In genomic region chr7:140707536-140708284, GRCm38 (mm10) we compare ENCODE assay signal across 31 mouse cellular contexts. TPM values are rescaled to one million over a fixed set of nuclear protein-coding genes. Genes with fewer than 3 reads are reported as not detected.
DNase-seq lines count a peak whose midpoint lies in the region; TF ChIP-seq lines count a peak whose summit lies in the region.
"Had no signal": no experiment of that assay in that cellular context is flagged by ENCODE, and none has a peak within 500 bp of the region (broad histone marks: within the 10 kb centered on the region; RNA-seq: fewer than 3 reads in every experiment).

No protein-coding gene starts in this region.

- no peak overlapping the region for H3K9ac ChIP-seq in liver, adult 2 months (ENCODE audit: low read depth, low read length)
- H3K9ac ChIP-seq: embryonic facial prominence, embryonic 15.5 days; forebrain, embryonic 12.5 days; forebrain, embryonic 15.5 days; hindbrain, embryonic 13.5 days; intestine, embryonic 15.5 days had no signal

- no peak overlapping the region for H3K4me3 ChIP-seq in liver, adult 2 months (ENCODE audit: insufficient read depth, low read depth, low read length)
- H3K4me3 ChIP-seq: embryonic facial prominence, embryonic 15.5 days; forebrain, embryonic 12.5 days; forebrain, embryonic 15.5 days; hindbrain, embryonic 10.5 days; hindbrain, embryonic 13.5 days; intestine, embryonic 15.5 days had no signal

- DNase-seq in adrenal gland, postnatal 14 days: peak; percentile 7
- DNase-seq in adrenal gland, adult 18-20 months (ENCODE audit: low spot score in 2 of 2): no peak
- peak; percentile 99 for DNase-seq in liver, adult 2 months (ENCODE audit: extremely low read depth, low read depth, low spot score)
- DNase-seq in liver (no peak), adipocyte (ENCODE audit: low spot score) (peak; percentile 58)
- peak; percentile 46 for DNase-seq in gonadal fat pad, adult 2 months (ENCODE audit: low read depth)
- DNase-seq in embryo, embryonic 9.5 days (ENCODE audit: extremely low spot score): no peak
- DNase-seq: adrenal gland, postnatal 25 days; B cell, adult 2 months; cerebellum, adult 18-20 months; cerebellum, adult 9-10 months; gastrocnemius, postnatal 25 days; heart, postnatal 36 days; kidney, adult 11 months had no signal

- peaks cover 12% of the 10 kb centered on the region for H3K4me1 ChIP-seq in liver, adult 2 months (ENCODE audit: control insufficient read depth, insufficient read depth, low read length)
- H3K4me1 ChIP-seq: embryonic facial prominence, embryonic 15.5 days; forebrain, embryonic 15.5 days; hindbrain, embryonic 10.5 days; hindbrain, embryonic 13.5 days; intestine, embryonic 15.5 days had no signal

- no peak for TF ChIP-seq POLR2A in liver, adult 2 months (IDR thresholded peaks at IDR 0.05; ENCODE audit: extremely low read depth, insufficient read depth, low read length)

- H3K27ac ChIP-seq in liver, adult 2 months (replicated peaks; ENCODE audit: insufficient read depth, low read depth, low read length): peak overlapping the region; percentile 84
- H3K27ac ChIP-seq: embryonic facial prominence, embryonic 15.5 days; forebrain, embryonic 12.5 days; forebrain, embryonic 15.5 days; hindbrain, embryonic 10.5 days; hindbrain, embryonic 13.5 days; intestine, embryonic 15.5 days had no signal

- no peak for TF ChIP-seq CTCF in liver, adult 2 months (IDR thresholded peaks at IDR 0.05; ENCODE audit: low read depth, low read length)

- no peaks in the 10 kb centered on the region for H3K27me3 ChIP-seq in liver, adult 2 months (ENCODE audit: control insufficient read depth, insufficient read depth, low read length)
- H3K27me3 ChIP-seq: embryonic facial prominence, embryonic 15.5 days; forebrain, embryonic 12.5 days; forebrain, embryonic 15.5 days; hindbrain, embryonic 13.5 days; intestine, embryonic 15.5 days had no signal

- 22% methylated on average over 6 of the region's 6 CpGs for WGBS in liver, adult 2 months

- no peaks in the 10 kb centered on the region for H3K36me3 ChIP-seq in liver, adult 2 months (ENCODE audit: control insufficient read depth, insufficient read depth, low read length)
- H3K36me3 ChIP-seq: embryonic facial prominence, embryonic 15.5 days; forebrain, embryonic 12.5 days; forebrain, embryonic 15.5 days; G1E; hindbrain, embryonic 10.5 days; hindbrain, embryonic 13.5 days; intestine, embryonic 15.5 days had no signal

- no peaks in the 10 kb centered on the region for H3K79me2 ChIP-seq in liver, adult 2 months (ENCODE audit: control insufficient read depth, insufficient read depth, low read length)

RNA-seq across cellular contexts. Expression of gene Olfr541, which starts 10.6 kb away (rescaled TPM):
- total RNA-seq in adrenal gland, postnatal 14 days (2021): not detected in 2 replicates
- total RNA-seq in adrenal gland, adult 18-20 months (2021): not detected
- total RNA-seq in liver, adult 2 months (2014; rRNA removed): not detected in 2 replicates
- 0.07 TPM in 1 of 2 replicates, not detected in the other for polyA plus RNA-seq in liver, adult 2 months (2012; rRNA removed)
- polyA plus RNA-seq in gonadal fat pad, adult 2 months (2012; rRNA removed): not detected in 2 replicates
- total RNA-seq: adrenal gland, postnatal 25 days; CH12.LX; common myeloid progenitor, adult 5-6 weeks; gastrocnemius, adult 8-10 months; gastrocnemius, postnatal 25 days; granulocyte monocyte progenitor cell, adult 5-6 weeks; heart, adult 8-10 months; heart, postnatal 36 days had no signal
- polyA plus RNA-seq: embryonic facial prominence, embryonic 11.5 days; embryonic facial prominence, embryonic 15.5 days; forebrain, embryonic 12.5 days; forebrain, embryonic 15.5 days; G1E; heart, embryonic 11.5 days; heart, embryonic 14.5 days; heart, postnatal 0 days; hindbrain, embryonic 10.5 days; hindbrain, embryonic 13.5 days; hindbrain, embryonic 16.5 days; intestine, embryonic 15.5 days had no signal

RNA-seq across cellular contexts. Expression of gene Olfr45, which starts 26.0 kb away (rescaled TPM):
- total RNA-seq in adrenal gland, postnatal 14 days (2021): not detected in 2 replicates
- not detected for total RNA-seq in adrenal gland, adult 18-20 months (2021)
- total RNA-seq in liver, adult 2 months (2014; rRNA removed): not detected in 2 replicates
- not detected in 2 replicates for polyA plus RNA-seq in liver, adult 2 months (2012; rRNA removed)
- not detected in 2 replicates for polyA plus RNA-seq in gonadal fat pad, adult 2 months (2012; rRNA removed)
- total RNA-seq: adrenal gland, postnatal 25 days; CH12.LX; common myeloid progenitor, adult 5-6 weeks; gastrocnemius, adult 8-10 months; gastrocnemius, postnatal 25 days; granulocyte monocyte progenitor cell, adult 5-6 weeks; heart, adult 8-10 months; heart, postnatal 36 days had no signal
- polyA plus RNA-seq: embryonic facial prominence, embryonic 11.5 days; embryonic facial prominence, embryonic 15.5 days; forebrain, embryonic 12.5 days; forebrain, embryonic 15.5 days; G1E; heart, embryonic 11.5 days; heart, embryonic 14.5 days; heart, postnatal 0 days; hindbrain, embryonic 10.5 days; hindbrain, embryonic 13.5 days; hindbrain, embryonic 16.5 days; intestine, embryonic 15.5 days had no signal

RNA-seq across cellular contexts. Expression of gene Olfr539, which starts 48.0 kb away (rescaled TPM):
- total RNA-seq in adrenal gland, postnatal 14 days (2021): not detected in 2 replicates
- under 1 TPM in 1 of 2 experiments, not detected in 1; 0.03 TPM for total RNA-seq in adrenal gland, adult 18-20 months (2021)
- total RNA-seq in liver, adult 2 months (2014; rRNA removed): under 0.01 TPM in 1 of 2 replicates, not detected in the other
- not detected in 2 replicates for polyA plus RNA-seq in liver, adult 2 months (2012; rRNA removed)
- polyA plus RNA-seq in gonadal fat pad, adult 2 months (2012; rRNA removed): not detected in 2 replicates
- total RNA-seq: adrenal gland, postnatal 25 days; CH12.LX; common myeloid progenitor, adult 5-6 weeks; gastrocnemius, adult 8-10 months; gastrocnemius, postnatal 25 days; granulocyte monocyte progenitor cell, adult 5-6 weeks; heart, adult 8-10 months; heart, postnatal 36 days had no signal
- polyA plus RNA-seq: embryonic facial prominence, embryonic 11.5 days; embryonic facial prominence, embryonic 15.5 days; forebrain, embryonic 12.5 days; forebrain, embryonic 15.5 days; G1E; heart, embryonic 11.5 days; heart, embryonic 14.5 days; heart, postnatal 0 days; hindbrain, embryonic 10.5 days; hindbrain, embryonic 13.5 days; intestine, embryonic 15.5 days had no signal

RNA-seq across cellular contexts. Expression of gene Cyp2e1, which starts 55.8 kb away (rescaled TPM):
- total RNA-seq in adrenal gland, postnatal 14 days (2021): 83.0 and 573 TPM in 2 replicates
- total RNA-seq in adrenal gland, adult 18-20 months (2021): 100 to 1,000 TPM; 200 to 317 TPM
- total RNA-seq in liver, adult 2 months (2014; rRNA removed): 3,097 and 4,003 TPM in 2 replicates
- polyA plus RNA-seq in liver, adult 2 months (2012; rRNA removed): 2,786 and 2,859 TPM in 2 replicates
- 82.4 and 284 TPM in 2 replicates for polyA plus RNA-seq in gonadal fat pad, adult 2 months (2012; rRNA removed)
- total RNA-seq: CH12.LX; common myeloid progenitor, adult 5-6 weeks; granulocyte monocyte progenitor cell, adult 5-6 weeks had no signal
- polyA plus RNA-seq: embryonic facial prominence, embryonic 11.5 days; embryonic facial prominence, embryonic 15.5 days; forebrain, embryonic 12.5 days; forebrain, embryonic 15.5 days; G1E; heart, embryonic 11.5 days; heart, embryonic 14.5 days; heart, postnatal 0 days; hindbrain, embryonic 10.5 days; hindbrain, embryonic 13.5 days; hindbrain, embryonic 16.5 days; intestine, embryonic 15.5 days had no signal

Comparison
In these comparisons a context has a peak if more than half of its experiments do, and no peak if none do; other contexts are left out.
1. DNase-seq: peak in adrenal gland, postnatal 14 days (single experiment), liver, adult 2 months (single experiment), adipocyte (single experiment) and gonadal fat pad, adult 2 months (single experiment); none in adrenal gland, adult 18-20 months (0 of 2), liver (single experiment) and embryo, embryonic 9.5 days (single experiment).